Mouse (Mus musculus) heart, postnatal 0 days (tissue): ENCODE data around the gene Gm37240.

Experiments
- CTCF ChIP-seq: IDR thresholded peaks from 2 replicates; pipeline ENCODE4 v1.5.1; 2016; ENCODE audit warnings: antibody characterized with exemption, control low read depth, low read depth
- EP300 ChIP-seq: IDR thresholded peaks from 2 replicates; pipeline ENCODE4 v1.6.1; 2016; ENCODE audit warnings: antibody characterized with exemption, low read depth

- TF ChIP-seq CTCF (no peak), EP300 (no peak)
Observed at GRCm38 (mm10) chr3:85337881-85338754, 549.2 kb downstream of the Gm37240 start.
